Mouse (Mus musculus) lung, postnatal 0 days (tissue): ENCODE data around the gene Nup210.

Experiments
- CTCF ChIP-seq: IDR thresholded peaks from 2 replicates; pipeline ENCODE4 v1.5.1; 2016; ENCODE audit warnings: antibody characterized with exemption, mild to moderate bottlenecking
- EP300 ChIP-seq: IDR thresholded peaks from 2 replicates; pipeline ENCODE4 v1.6.1; 2016; ENCODE audit warnings: antibody characterized with exemption, mild to moderate bottlenecking, control low read depth

- TF ChIP-seq CTCF (peak; percentile 60), EP300 (no peak)
Measured at GRCm38 (mm10) chr6:91080033-91080432, 36.6 kb downstream of the Nup210 start.
